27 mouse cellular contexts compared by ENCODE assay signal in genomic region chr5:150282091-150282490, GRCm38 (mm10).
DNase-seq lines count a peak whose midpoint lies in the region; ATAC-seq and TF ChIP-seq lines count a peak whose summit lies in the region.
"Had no signal": no experiment of that assay in that cellular context is flagged by ENCODE, and none has a peak within 500 bp of the region (broad histone marks: within the 10 kb centered on the region; RNA-seq: fewer than 3 reads in every experiment).

No protein-coding gene starts in this region.

- no peak overlapping the region for H3K27ac ChIP-seq in hindbrain, postnatal 0 days
- no peak overlapping the region for H3K27ac ChIP-seq in hindbrain, embryonic 11.5 days (ENCODE audit: low read depth, low read length)
- H3K27ac ChIP-seq: embryonic facial prominence, embryonic 12.5 days; embryonic facial prominence, embryonic 15.5 days; gastrocnemius, adult 2 months; heart, embryonic 10.5 days; heart, embryonic 13.5 days; hindbrain, embryonic 12.5 days; hindbrain, embryonic 15.5 days; intestine, embryonic 15.5 days had no signal

- no peaks in the 10 kb centered on the region for H3K4me1 ChIP-seq in hindbrain, postnatal 0 days (ENCODE audit: insufficient read depth, low read length)
- no peaks in the 10 kb centered on the region for H3K4me1 ChIP-seq in hindbrain, embryonic 11.5 days (replicated peaks; ENCODE audit: control insufficient read depth, insufficient read depth, low read length)
- H3K4me1 ChIP-seq in E14TG2a.4 (replicated peaks; ENCODE audit: low read depth, low read length), result peaks cover 1% of the 10 kb centered on the region; the same call in 1 of the 2 replicates
- H3K4me1 ChIP-seq: embryonic facial prominence, embryonic 12.5 days; embryonic facial prominence, embryonic 15.5 days; hindbrain, embryonic 12.5 days; hindbrain, embryonic 15.5 days; intestine, embryonic 15.5 days had no signal

- H3K36me3 ChIP-seq in hindbrain, postnatal 0 days (ENCODE audit: insufficient read depth, low read length), result no peaks in the 10 kb centered on the region
- H3K36me3 ChIP-seq in hindbrain, embryonic 11.5 days (ENCODE audit: control insufficient read depth, insufficient read depth, low read length), result no peaks in the 10 kb centered on the region
- no peaks in the 10 kb centered on the region for H3K36me3 ChIP-seq in E14TG2a.4 (ENCODE audit: insufficient read depth, low read length)
- H3K36me3 ChIP-seq: embryonic facial prominence, embryonic 12.5 days; embryonic facial prominence, embryonic 15.5 days; hindbrain, embryonic 12.5 days; hindbrain, embryonic 15.5 days; intestine, embryonic 15.5 days had no signal

- peak; percentile 17; the same call in 1 of the 2 replicates for TF ChIP-seq CTCF in hindbrain, postnatal 0 days (IDR thresholded peaks at IDR 0.05; ENCODE audit: low read depth)
- peak; percentile 46 for TF ChIP-seq CTCF in E14TG2a.4 (conservative IDR thresholded peaks at IDR 0.05; ENCODE audit: low read length)

- no peak overlapping the region for H3K4me3 ChIP-seq in hindbrain, postnatal 0 days (ENCODE audit: low read length)
- no peak overlapping the region for H3K4me3 ChIP-seq in hindbrain, embryonic 11.5 days (ENCODE audit: low read depth, low read length)
- no peak overlapping the region for H3K4me3 ChIP-seq in E14TG2a.4 (replicated peaks; ENCODE audit: low read length)
- H3K4me3 ChIP-seq: embryonic facial prominence, embryonic 12.5 days; embryonic facial prominence, embryonic 15.5 days; gastrocnemius, adult 2 months; heart, embryonic 10.5 days; heart, embryonic 13.5 days; hindbrain, embryonic 12.5 days; hindbrain, embryonic 15.5 days; intestine, embryonic 15.5 days had no signal

- WGBS in hindbrain, postnatal 0 days, result 82% methylated on average over 7 of the region's 7 CpGs
- 82% methylated on average over 7 of the region's 7 CpGs for WGBS in hindbrain, embryonic 11.5 days

- no peaks in the 10 kb centered on the region for H3K9me3 ChIP-seq in hindbrain, postnatal 0 days (ENCODE audit: low read length)
- H3K9me3 ChIP-seq in hindbrain, embryonic 11.5 days (ENCODE audit: control insufficient read depth, low read length), result no peaks in the 10 kb centered on the region
- H3K9me3 ChIP-seq in E14TG2a.4 (ENCODE audit: low read length), result peaks cover 3% of the 10 kb centered on the region; the same call in 1 of the 2 replicates
- H3K9me3 ChIP-seq: embryonic facial prominence, embryonic 15.5 days; hindbrain, embryonic 15.5 days; intestine, embryonic 15.5 days had no signal

- no peak for DNase-seq in hindbrain, postnatal 0 days (ENCODE audit: low spot score)
- DNase-seq in hindbrain, embryonic 11.5 days (ENCODE audit: low spot score), result no peak
- peak; percentile 48 for DNase-seq in ES-CJ7 (ENCODE audit: low read depth, low spot score)
- no peak for DNase-seq in spleen, postnatal 4 days (ENCODE audit: low spot score in 2 of 2)
- no peak for DNase-seq in spleen, adult 18-20 months
- DNase-seq: adrenal gland, postnatal 10 days; adrenal gland, postnatal 36 days; B cell, adult 2 months; cerebellum, adult 18-20 months; cerebellum, adult 9-10 months; cerebellum, postnatal 25 days; forebrain, postnatal 0 days; gastrocnemius, adult 2 months; gastrocnemius, postnatal 14 days; heart, adult 11 months; heart, postnatal 14 days; heart, postnatal 4 days; kidney, adult 18-20 months had no signal

- no peak for ATAC-seq in hindbrain, postnatal 0 days
- ATAC-seq in hindbrain, embryonic 11.5 days (ENCODE audit: low FRiP score), result no peak
- ATAC-seq: forebrain, embryonic 14.5 days; forebrain, postnatal 0 days; intestine, embryonic 15.5 days had no signal

- H3K4me2 ChIP-seq in hindbrain, postnatal 0 days (ENCODE audit: low read depth, low read length), result no peak overlapping the region
- H3K4me2 ChIP-seq in hindbrain, embryonic 11.5 days (replicated peaks; ENCODE audit: low read depth, low read length), result no peak overlapping the region
- H3K4me2 ChIP-seq: embryonic facial prominence, embryonic 12.5 days; embryonic facial prominence, embryonic 15.5 days; heart, embryonic 13.5 days; hindbrain, embryonic 12.5 days; hindbrain, embryonic 15.5 days; intestine, embryonic 15.5 days had no signal

- H3K9ac ChIP-seq in hindbrain, postnatal 0 days (replicated peaks; ENCODE audit: low read length), result no peak overlapping the region
- no peak overlapping the region for H3K9ac ChIP-seq in hindbrain, embryonic 11.5 days (ENCODE audit: low read depth, low read length)
- H3K9ac ChIP-seq: embryonic facial prominence, embryonic 12.5 days; embryonic facial prominence, embryonic 15.5 days; forebrain, postnatal 0 days; heart, embryonic 13.5 days; hindbrain, embryonic 12.5 days; hindbrain, embryonic 15.5 days; intestine, embryonic 15.5 days had no signal

- no peaks in the 10 kb centered on the region for H3K27me3 ChIP-seq in hindbrain, postnatal 0 days (ENCODE audit: insufficient read depth, low read length)
- no peaks in the 10 kb centered on the region for H3K27me3 ChIP-seq in hindbrain, embryonic 11.5 days (ENCODE audit: control insufficient read depth, insufficient read depth, low read length)
- no peaks in the 10 kb centered on the region for H3K27me3 ChIP-seq in E14TG2a.4 (ENCODE audit: insufficient read depth, low read length)
- H3K27me3 ChIP-seq: embryonic facial prominence, embryonic 12.5 days; embryonic facial prominence, embryonic 15.5 days; heart, embryonic 13.5 days; hindbrain, embryonic 12.5 days; hindbrain, embryonic 15.5 days; intestine, embryonic 15.5 days had no signal
